Mouse (Mus musculus): ENCODE measurements at regions not wholly inside any gene's neighbourhood (a gene's known extent, or its start where the extent isn't known, plus 50 kb on each side); places are given as distances from the start of the nearest gene placed in this dataset.

- no peak for TF ChIP-seq CTCF (IDR thresholded peaks at IDR 0.05; ENCODE audit: low read depth)
- TF ChIP-seq EP300 (IDR thresholded peaks at IDR 0.05; ENCODE audit: low read depth): no peak
These were observed 427.2 kb downstream of the Rnf144b start for GRCm38 (mm10) chr13:47549626-47550025.
